Mouse (Mus musculus) layer of hippocampus, postnatal 10 days (tissue): ENCODE data around the gene 9930111J21Rik2. TPM values are rescaled to one million over a fixed set of nuclear protein-coding genes. Genes with fewer than 3 reads are reported as not detected.
"Not testable (repeated sequence)": the region's sequence is repeated elsewhere in the genome, so short reads cannot be mapped to it uniquely, and the experiment has no call there.

Source experiments
- DNase-seq, 2 experiments: peaks; one replicate each; pipeline ENCODE4 v3.0.0; 2021; ENCODE audit warnings: low spot score in 2 of 2
- total RNA-seq, 2 experiments: library from RNA; stranded (reverse); gene quantifications; 2 replicates each; pipeline ENCODE4 v1.2.3; 2021

Gene 9930111J21Rik2
- total RNA-seq, 2 experiments from 2014 or later, result 0.71 to 1.0 TPM

DNA sequence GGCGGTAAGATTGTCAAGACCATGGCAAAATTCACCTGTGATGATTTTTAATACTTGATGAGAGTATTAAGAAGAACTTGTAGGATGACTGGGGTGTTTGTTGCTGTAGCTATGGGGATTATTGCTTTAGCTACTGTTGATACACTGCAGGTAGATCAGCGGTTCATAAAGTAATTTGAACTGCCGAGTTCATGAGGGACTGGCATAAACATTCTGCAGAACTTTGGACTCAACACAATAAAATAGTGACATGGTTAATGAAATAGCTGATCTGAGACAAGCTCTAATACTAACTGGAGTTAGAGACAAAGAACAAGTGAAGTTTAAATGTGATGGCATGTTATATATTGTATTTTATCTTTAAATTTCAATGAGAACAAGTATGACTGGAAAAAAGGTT is 27.7 kb upstream of the 9930111J21Rik2 start:
- DNase-seq, result no peak

- no peak for DNase-seq
These were observed 26.0 kb upstream of the 9930111J21Rik2 start for GRCm38 (mm10) chr11:49077012-49077411.

- DNase-seq, result not testable (repeated sequence)
These were observed 25.1 kb upstream of the 9930111J21Rik2 start, which contains the start of gene Ifi47 for GRCm38 (mm10) chr11:49076001-49076757. TSS of gene Ifi47 (plus strand) at chr11:49076587.

GRCm38 (mm10) chr11:49068358-49068757 is 17.3 kb upstream of the 9930111J21Rik2 start:
- no peak for DNase-seq

GRCm38 (mm10) chr11:49063713-49064469 is 12.8 kb upstream of the 9930111J21Rik2 start, which contains the start of gene Tgtp2:
TSS of gene Tgtp2 (minus strand) at chr11:49064206.
- not testable (repeated sequence) for DNase-seq

- DNase-seq, result not testable (repeated sequence)
These were observed 10.8 kb upstream of the 9930111J21Rik2 start for GRCm38 (mm10) chr11:49061865-49062264.

DNA sequence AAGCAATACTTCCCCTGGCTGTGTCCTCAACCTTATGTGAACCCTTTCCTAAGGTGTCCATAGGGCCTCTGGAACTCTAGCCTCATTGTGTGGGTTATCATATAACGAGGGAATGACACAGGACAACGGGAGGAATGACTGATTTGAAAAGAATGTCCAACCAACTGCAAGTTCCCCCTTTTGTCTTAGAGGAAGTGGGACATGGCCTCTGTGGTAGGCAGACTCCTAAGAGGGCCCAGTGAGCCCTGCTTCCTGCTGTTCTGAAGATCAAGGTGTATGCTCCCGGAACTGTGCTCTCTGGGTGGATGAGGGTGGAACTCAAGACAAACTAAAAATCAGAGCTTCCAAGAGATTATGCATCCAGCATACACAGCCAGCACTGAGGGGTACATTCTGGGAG is 9.0 kb upstream of the 9930111J21Rik2 start:
- not testable (repeated sequence) for DNase-seq

- DNase-seq, result not testable (repeated sequence)
These were observed 852 bp upstream of the 9930111J21Rik2 start for GRCm38 (mm10) chr11:49051894-49052293.

- DNase-seq, result not testable (repeated sequence)
These were observed 978 bp downstream of the 9930111J21Rik2 start for GRCm38 (mm10) chr11:49050064-49050463.

GRCm38 (mm10) chr11:49012074-49012473 is 39.0 kb downstream of the 9930111J21Rik2 start:
- not testable (repeated sequence) for DNase-seq

DNA sequence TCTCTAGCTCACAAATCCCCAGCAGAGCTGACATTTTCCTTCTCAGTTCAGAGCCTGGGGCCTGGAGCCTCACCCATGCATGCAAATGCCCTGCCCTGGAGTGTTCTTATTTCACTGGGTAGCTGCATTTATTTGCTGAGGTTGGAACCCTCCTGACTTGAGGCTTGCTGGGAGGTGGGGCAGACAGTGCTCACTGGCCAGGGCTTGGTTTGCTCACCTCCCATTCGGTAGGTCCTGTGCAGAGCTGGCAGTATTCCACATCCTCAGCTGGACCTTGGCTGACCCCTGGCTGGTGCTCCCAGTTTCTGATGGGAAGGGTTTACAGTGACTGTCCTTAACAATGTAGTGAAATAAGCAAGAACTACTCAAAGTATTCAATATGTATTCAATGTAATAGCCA is 44.3 kb downstream of the 9930111J21Rik2 start:
- not testable (repeated sequence) for DNase-seq

DNA sequence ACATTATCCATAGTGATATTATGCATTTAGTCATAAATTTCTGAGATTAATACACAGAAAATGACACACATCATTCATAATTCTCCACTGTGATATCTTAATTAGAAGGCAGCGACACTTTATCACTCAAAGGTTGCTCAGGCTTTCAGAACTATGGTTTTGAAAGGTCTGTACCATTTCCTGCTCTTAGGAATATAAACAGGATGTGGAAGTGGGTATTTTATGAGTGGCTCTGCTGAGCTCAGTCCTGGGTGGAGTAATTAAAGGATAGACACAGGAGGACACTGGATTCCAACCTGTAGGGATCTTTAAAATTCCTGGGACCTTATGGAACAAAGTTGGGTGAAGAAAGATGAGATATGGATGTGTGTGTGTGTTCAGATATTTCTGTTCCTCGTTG is 44.7 kb downstream of the 9930111J21Rik2 start:
- not testable (repeated sequence) for DNase-seq

DNA sequence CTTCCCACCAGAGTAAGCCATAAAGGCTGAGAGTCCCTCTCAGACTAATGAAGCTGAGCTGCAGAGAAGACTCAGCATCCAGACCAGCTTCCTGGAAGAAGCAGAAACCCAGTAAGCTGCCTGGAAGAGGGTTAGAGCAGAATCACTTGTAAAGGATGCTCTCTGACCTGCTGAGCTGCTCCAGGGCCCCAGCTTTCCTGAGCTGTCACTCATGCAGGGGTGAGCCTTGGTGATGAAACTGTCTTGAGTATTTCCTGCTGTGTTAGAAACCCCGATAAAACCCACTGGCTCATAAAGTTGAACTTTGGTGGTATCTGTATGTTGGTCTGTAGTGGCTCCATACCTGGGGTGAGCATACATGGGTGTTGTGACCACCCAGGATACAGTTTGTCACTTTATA is 50.6 kb downstream of the 9930111J21Rik2 start:
- not testable (repeated sequence) for DNase-seq

- DNase-seq, result not testable (repeated sequence)
These were observed 57.0 kb downstream of the 9930111J21Rik2 start, which contains the start of gene Tgtp1 for GRCm38 (mm10) chr11:48994018-48994417. TSS of gene Tgtp1 (minus strand) at chr11:48994172.

DNA sequence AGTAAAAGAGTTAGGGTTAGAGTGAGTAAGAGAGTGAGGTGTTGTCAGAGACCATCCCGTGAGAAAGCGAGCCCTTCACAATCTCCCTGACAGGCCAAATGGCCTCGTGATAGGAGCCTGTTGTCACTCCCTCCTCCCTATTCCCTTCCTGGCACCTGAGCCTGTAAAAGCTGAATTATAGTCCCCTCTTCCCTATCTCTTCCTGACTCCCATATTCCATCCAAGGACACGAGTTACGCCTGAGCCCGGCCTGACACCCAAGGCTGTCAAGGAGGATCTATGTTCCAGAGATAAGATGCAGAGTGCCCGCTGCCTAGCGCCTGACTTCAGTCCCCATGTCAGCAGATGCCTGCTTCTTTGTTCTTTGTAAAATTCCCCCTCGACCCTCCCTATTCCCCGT is 57.7 kb downstream of the 9930111J21Rik2 start:
- not testable (repeated sequence) for DNase-seq

DNA sequence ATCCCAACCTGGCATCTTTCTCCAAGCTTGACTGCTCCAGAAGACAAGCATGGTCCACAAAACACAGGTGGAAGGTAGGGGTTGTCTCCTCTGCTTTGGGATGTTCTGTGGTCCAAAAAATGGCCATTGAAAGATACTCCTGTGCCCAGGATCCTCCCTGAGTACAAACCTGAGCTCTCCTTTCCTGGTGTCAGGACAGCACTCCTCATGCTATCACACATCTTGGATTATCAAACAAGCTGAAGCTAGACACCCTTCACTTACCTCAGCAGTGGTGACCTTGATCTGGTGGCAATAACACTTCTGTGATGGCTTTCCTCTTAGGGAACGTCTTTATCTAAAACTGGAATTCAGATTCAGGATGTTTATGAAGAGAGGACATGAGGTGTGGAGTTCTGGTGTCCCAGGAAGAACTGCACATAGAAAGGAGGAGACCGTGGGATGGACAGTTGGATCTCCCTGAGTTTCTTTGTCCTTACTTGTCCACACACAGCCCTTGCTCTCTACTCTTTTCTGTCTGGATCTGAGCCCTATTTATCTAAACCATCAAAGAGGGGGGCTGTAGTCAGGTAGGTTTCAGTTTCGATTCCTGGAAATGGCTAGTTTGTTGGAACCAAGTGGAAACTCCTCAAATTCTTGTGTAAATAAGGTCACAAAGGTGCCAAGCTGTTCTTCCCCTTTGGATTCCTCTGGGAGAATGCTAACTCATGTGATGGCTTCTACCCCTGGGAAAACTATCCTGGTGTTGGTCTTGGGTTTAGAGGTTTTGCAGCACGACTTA is 59.1 kb downstream of the 9930111J21Rik2 start, which contains the start of gene Gm12185:
Gene Gm12185, minus strand, starts transcription at position 487 of the 781 bp plus-strand sequence.
- DNase-seq, result not testable (repeated sequence)

GRCm38 (mm10) chr11:48989981-48990380 is 61.1 kb downstream of the 9930111J21Rik2 start:
- not testable (repeated sequence) for DNase-seq

DNA sequence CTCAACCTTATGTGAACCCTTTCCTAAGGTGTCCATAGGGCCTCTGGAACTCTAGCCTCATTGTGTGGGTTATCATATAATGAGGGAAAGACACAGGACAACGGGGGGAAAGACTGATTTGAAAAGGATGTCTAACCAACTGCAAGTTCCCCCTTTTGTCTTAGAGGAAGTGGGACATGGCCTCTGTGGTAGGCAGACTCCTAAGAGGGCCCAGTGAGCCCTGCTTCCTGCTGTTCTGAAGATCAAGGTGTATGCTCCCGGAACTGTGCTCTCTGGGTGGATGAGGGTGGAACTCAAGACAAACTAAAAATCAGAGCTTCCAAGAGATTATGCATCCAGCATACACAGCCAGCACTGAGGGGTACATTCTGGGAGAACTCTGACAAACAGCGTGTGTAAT is 62.8 kb downstream of the 9930111J21Rik2 start:
- DNase-seq, result not testable (repeated sequence)

- not testable (repeated sequence) for DNase-seq
These were observed 68.2 kb downstream of the 9930111J21Rik2 start for GRCm38 (mm10) chr11:48982848-48983247.

DNA sequence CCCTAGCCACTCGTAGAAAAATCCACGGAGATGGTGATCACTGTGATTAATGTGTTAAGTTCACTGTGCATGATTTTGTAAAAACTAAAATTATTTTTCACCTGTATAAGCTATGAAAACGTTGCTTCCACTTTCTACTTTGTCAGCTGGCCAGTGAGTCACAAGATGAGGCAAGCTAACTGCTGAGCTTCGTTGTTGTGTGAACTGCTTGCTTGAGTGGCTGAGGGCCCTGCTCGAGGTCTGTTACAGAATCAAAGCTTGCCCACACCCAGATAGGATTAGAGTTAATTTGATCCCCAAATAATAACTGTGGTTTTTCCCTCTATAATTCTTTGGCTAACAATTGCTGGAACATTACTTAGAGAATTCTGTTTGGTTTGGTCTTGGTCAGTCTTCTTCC is 71.0 kb downstream of the 9930111J21Rik2 start:
- not testable (repeated sequence) for DNase-seq

- not testable (repeated sequence) for DNase-seq
These were observed 71.8 kb downstream of the 9930111J21Rik2 start, which contains the start of gene 9930111J21Rik1 for GRCm38 (mm10) chr11:48979251-48979650. TSS of gene 9930111J21Rik1 (minus strand) at chr11:48979398.
